Mouse (Mus musculus): ENCODE measurements around the gene Sult2b1. TPM values are rescaled to one million over a fixed set of nuclear protein-coding genes. Genes with fewer than 3 reads are reported as not detected.
A peak's percentile ranks its signal among the peaks of the same experiment; 100 is the strongest.

Sult2b1 gene
- polyA plus RNA-seq, 1 experiment from 2014 or later: 1.7 TPM

DNA sequence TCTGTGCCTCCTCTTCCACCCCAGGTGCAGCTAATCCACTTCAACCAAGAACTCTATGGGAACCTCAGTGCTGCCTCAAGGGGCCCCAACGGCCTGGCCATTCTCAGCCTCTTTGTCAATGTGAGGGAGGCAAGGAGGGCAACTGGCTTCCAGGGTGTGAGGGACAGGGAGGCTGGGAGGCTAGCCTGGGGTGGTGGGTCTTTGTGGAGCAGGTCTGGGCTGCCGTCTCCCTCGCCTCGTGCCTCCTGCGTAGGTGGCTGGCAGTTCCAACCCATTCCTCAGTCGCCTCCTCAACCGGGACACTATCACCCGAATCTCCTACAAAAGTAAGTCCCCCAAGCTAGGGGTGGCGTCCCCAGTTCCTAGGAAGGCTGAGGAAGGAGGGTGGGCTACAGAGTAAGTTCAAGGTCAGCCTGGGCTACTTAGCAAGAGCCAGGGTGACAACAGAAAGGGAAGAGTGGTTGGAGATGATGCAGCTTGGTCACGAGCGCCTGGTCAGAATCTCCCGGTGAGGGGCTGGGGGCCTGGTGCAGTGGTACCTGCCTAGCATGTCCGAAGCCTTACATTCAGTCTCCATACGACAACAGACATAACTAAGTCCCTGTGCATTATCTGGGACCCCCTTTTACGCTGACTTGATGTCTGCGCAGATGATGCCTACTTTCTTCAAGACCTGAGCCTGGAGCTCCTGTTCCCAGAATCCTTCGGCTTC is 81.5 kb downstream of the Sult2b1 start:
- Histone ChIP-seq H3K27ac (replicated peaks) (peak overlapping the region; percentile 88), H3K9me3 (no peaks in the 10 kb centered on the region), H3K4me1 (peaks cover 74% of the 10 kb centered on the region), H3K27me3 (replicated peaks; ENCODE audit: low read depth, poor library complexity, severe bottlenecking) (peaks cover 44% of the 10 kb centered on the region), H3K4me3 (peak overlapping the region; percentile 76), H3K36me3 (replicated peaks) (no peaks in the 10 kb centered on the region)
- WGBS: 90% methylated on average over 17 of the region's 17 CpGs
- DNase-seq (ENCODE audit: low spot score): no peak

DNA sequence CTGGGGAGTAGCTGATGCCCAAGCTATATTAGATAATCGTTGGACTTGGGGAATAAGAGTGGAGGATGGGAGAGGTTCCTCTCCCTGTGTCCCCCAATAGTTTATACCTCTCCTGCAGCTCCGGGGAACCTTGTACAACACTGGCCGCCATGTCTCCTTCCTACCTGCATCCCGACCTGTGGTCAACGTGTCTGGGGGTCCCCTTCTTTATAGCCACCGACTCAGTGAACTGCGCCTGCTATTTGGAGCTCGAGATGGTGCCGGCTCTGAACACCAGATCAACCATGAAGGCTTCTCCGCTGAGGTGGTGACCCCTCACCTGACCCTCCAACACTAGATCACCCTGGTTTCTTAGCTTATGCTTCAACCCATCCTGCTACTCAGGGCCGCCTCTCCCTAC is 82.2 kb downstream of the Sult2b1 start:
- peaks cover 67% of the 10 kb centered on the region for H3K4me1 ChIP-seq
- DNase-seq (ENCODE audit: low spot score): no peak
- H3K9me3 ChIP-seq: no peaks in the 10 kb centered on the region
- no peak overlapping the region for H3K27ac ChIP-seq (replicated peaks)
- 94% methylated on average over 11 of the region's 11 CpGs for WGBS
- H3K36me3 ChIP-seq (replicated peaks): no peaks in the 10 kb centered on the region
- peaks cover 46% of the 10 kb centered on the region for H3K27me3 ChIP-seq (replicated peaks; ENCODE audit: low read depth, poor library complexity, severe bottlenecking)
- peak overlapping the region; percentile 76; the same call in 1 of the 2 replicates for H3K4me3 ChIP-seq

DNA sequence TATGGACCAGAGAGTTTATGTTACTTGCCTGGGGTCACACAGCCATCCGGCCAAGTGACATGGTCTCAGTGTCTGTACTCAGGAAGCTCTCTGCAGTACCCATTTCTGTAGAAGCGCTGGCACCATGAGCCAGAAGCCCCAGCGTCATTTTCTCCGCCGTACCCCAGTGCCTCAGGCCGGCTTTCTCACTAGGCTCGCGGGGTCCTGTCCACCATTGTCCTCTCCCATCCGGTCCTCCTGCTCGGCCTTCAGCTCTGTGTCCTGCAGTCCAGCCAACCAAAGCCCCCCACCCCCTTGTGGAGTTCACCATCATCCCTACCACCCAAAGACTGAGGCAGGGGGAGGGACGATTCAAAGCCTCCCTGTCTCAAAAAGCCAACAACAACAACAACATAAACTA is 82.9 kb downstream of the Sult2b1 start:
- Histone ChIP-seq H3K9me3 (no peaks in the 10 kb centered on the region), H3K27ac (replicated peaks) (no peak overlapping the region), H3K4me1 (peaks cover 60% of the 10 kb centered on the region), H3K27me3 (replicated peaks; ENCODE audit: low read depth, poor library complexity, severe bottlenecking) (peaks cover 46% of the 10 kb centered on the region), H3K4me3 (peak overlapping the region; percentile 59; the same call in 1 of the 2 replicates), H3K36me3 (replicated peaks) (no peaks in the 10 kb centered on the region)
- WGBS: 86% methylated on average over 11 of the region's 11 CpGs
- no peak for DNase-seq (ENCODE audit: low spot score)

GRCm38 (mm10) chr7:45701072-45701471 is 83.4 kb downstream of the Sult2b1 start:
- H3K4me3 ChIP-seq: peak overlapping the region; percentile 59
- 32% methylated on average over 11 of the region's 11 CpGs for WGBS
- peak overlapping the region; percentile 32; the same call in 1 of the 2 replicates for H3K27ac ChIP-seq (replicated peaks)
- H3K27me3 ChIP-seq (replicated peaks; ENCODE audit: low read depth, poor library complexity, severe bottlenecking): peaks cover 46% of the 10 kb centered on the region
- no peak for DNase-seq (ENCODE audit: low spot score)
- H3K4me1 ChIP-seq: peaks cover 55% of the 10 kb centered on the region
- H3K36me3 ChIP-seq (replicated peaks): no peaks in the 10 kb centered on the region
- H3K9me3 ChIP-seq: no peaks in the 10 kb centered on the region

- WGBS: 1% methylated on average over 20 of the region's 20 CpGs
- no peaks in the 10 kb centered on the region for H3K36me3 ChIP-seq (replicated peaks)
- peaks cover 52% of the 10 kb centered on the region for H3K4me1 ChIP-seq
- H3K27ac ChIP-seq (replicated peaks): peak overlapping the region; percentile 48
- peak overlapping the region; percentile 59 for H3K4me3 ChIP-seq
- H3K27me3 ChIP-seq (replicated peaks; ENCODE audit: low read depth, poor library complexity, severe bottlenecking): peaks cover 46% of the 10 kb centered on the region
- peak; percentile 76 for DNase-seq (ENCODE audit: low spot score)
- H3K9me3 ChIP-seq: no peaks in the 10 kb centered on the region
Observed at GRCm38 (mm10) chr7:45700301-45701015, 84.0 kb downstream of the Sult2b1 start.

GRCm38 (mm10) chr7:45699523-45700141 is 84.8 kb downstream of the Sult2b1 start, which contains the start of gene Car11:
Car11 (plus strand) TSS chr7:45699843.
- H3K9me3 ChIP-seq: no peaks in the 10 kb centered on the region
- H3K4me1 ChIP-seq: peaks cover 56% of the 10 kb centered on the region
- peak within 1 kb of the TSS; percentile 48 for H3K27ac ChIP-seq (replicated peaks)
- peak within 1 kb of the TSS; percentile 59 for H3K4me3 ChIP-seq
- no peaks in the 10 kb centered on the region for H3K36me3 ChIP-seq (replicated peaks)
- peak; percentile 45 for DNase-seq (ENCODE audit: low spot score)
- 2% methylated on average over 36 of the region's 36 CpGs for WGBS
- peaks cover 46% of the 10 kb centered on the region for H3K27me3 ChIP-seq (replicated peaks; ENCODE audit: low read depth, poor library complexity, severe bottlenecking)

GRCm38 (mm10) chr7:45697894-45698293 is 86.6 kb downstream of the Sult2b1 start:
- no peak overlapping the region for H3K4me3 ChIP-seq
- H3K27ac ChIP-seq (replicated peaks): no peak overlapping the region
- no peaks in the 10 kb centered on the region for H3K9me3 ChIP-seq
- DNase-seq (ENCODE audit: low spot score): no peak
- peaks cover 46% of the 10 kb centered on the region for H3K27me3 ChIP-seq (replicated peaks; ENCODE audit: low read depth, poor library complexity, severe bottlenecking)
- WGBS: 80% methylated on average over 7 of the region's 7 CpGs
- H3K36me3 ChIP-seq (replicated peaks): no peaks in the 10 kb centered on the region
- peaks cover 52% of the 10 kb centered on the region for H3K4me1 ChIP-seq

- peak; percentile 68 for DNase-seq (ENCODE audit: low spot score)
- Histone ChIP-seq H3K27ac (replicated peaks) (peak overlapping the region; percentile 54; the same call in 1 of the 2 replicates), H3K4me3 (no peak overlapping the region), H3K36me3 (replicated peaks) (no peaks in the 10 kb centered on the region), H3K4me1 (peaks cover 45% of the 10 kb centered on the region), H3K9me3 (no peaks in the 10 kb centered on the region), H3K27me3 (replicated peaks; ENCODE audit: low read depth, poor library complexity, severe bottlenecking) (peaks cover 29% of the 10 kb centered on the region)
- WGBS: 18% methylated on average over 6 of the region's 6 CpGs
Observed at GRCm38 (mm10) chr7:45695098-45695497, 89.4 kb downstream of the Sult2b1 start.

DNA sequence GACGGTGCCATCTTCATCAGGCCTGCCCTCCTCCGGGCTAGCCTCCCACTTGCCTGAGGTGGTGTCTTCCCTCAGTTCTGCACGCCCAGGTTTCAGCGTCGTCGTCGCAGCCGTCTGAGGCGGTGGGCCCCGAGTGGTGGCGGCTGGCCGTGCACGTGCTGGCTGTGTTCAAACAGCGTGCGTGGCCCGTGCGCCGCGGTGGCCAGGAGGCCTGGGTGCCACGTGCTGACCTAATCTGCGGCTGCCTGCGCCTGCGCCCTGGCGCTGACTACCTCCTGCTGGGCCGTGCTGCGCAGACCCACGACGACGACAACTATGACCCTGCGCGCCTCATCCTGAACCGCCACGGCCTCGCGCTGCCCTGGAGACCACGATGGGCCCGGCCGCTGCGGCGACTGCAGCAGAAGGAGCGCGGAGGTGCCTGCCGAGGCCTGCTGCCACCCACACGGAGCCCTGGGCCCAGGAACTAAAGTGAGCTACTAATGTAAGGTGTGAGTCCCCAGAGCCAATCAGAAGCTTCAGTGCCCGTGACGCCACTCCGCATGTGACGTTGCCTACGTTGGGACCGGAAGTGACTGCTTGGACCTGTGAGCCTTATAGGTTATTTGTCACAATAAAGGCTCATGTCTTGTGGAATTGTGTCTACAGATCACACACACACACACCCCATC is 90.4 kb downstream of the Sult2b1 start, which contains the start of gene Sec1:
Sec1 (minus strand) TSS at position 482 of the 671 bp plus-strand sequence.
- DNase-seq (ENCODE audit: low spot score): no peak
- Histone ChIP-seq H3K9me3 (no peaks in the 10 kb centered on the region), H3K27me3 (replicated peaks; ENCODE audit: low read depth, poor library complexity, severe bottlenecking) (peaks cover 19% of the 10 kb centered on the region), H3K4me3 (no peak within 1 kb of the TSS), H3K4me1 (peaks cover 45% of the 10 kb centered on the region), H3K27ac (replicated peaks) (peak within 1 kb of the TSS; percentile 54), H3K36me3 (replicated peaks) (no peaks in the 10 kb centered on the region)
- WGBS: 88% methylated on average over 50 of the region's 50 CpGs

DNA sequence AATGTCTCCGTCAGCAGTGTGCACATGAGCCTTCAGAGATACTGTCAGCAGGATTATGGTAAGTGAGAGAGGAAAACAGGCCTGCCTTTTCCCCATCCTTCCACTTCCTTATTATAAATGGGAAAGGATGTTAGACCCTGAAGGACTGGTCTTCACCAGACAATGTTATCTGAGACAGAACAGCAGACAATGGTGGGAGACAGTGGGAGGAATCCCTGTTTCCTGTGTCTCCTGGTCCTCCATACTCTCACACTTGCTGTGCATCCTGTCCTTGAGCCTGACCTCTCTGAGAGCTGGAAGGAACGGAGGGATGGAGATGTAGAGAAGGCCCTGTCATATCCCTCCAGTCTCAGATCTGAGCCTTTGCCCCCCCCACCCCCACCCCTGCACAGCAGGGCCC is 92.1 kb downstream of the Sult2b1 start:
- H3K9me3 ChIP-seq: no peaks in the 10 kb centered on the region
- H3K27me3 ChIP-seq (replicated peaks; ENCODE audit: low read depth, poor library complexity, severe bottlenecking): 0 out of 2 replicates have a peak, but pooled peaks cover 6% of the 10 kb centered on the region
- no peaks in the 10 kb centered on the region for H3K36me3 ChIP-seq (replicated peaks)
- H3K27ac ChIP-seq (replicated peaks): 0 out of 2 replicates have a peak overlapping the region, but pooled peaks have one; percentile 44
- peaks cover 49% of the 10 kb centered on the region for H3K4me1 ChIP-seq
- DNase-seq (ENCODE audit: low spot score): no peak
- H3K4me3 ChIP-seq: no peak overlapping the region
- 87% methylated on average over 2 of the region's 2 CpGs for WGBS

- H3K27ac ChIP-seq (replicated peaks): 0 out of 2 replicates have a peak overlapping the region, but pooled peaks have one; percentile 26
- peaks cover 14% of the 10 kb centered on the region; the same call in 1 of the 2 replicates for H3K27me3 ChIP-seq (replicated peaks; ENCODE audit: low read depth, poor library complexity, severe bottlenecking)
- WGBS: 75% methylated on average over 11 of the region's 11 CpGs
- H3K36me3 ChIP-seq (replicated peaks): no peaks in the 10 kb centered on the region
- peaks cover 64% of the 10 kb centered on the region for H3K4me1 ChIP-seq
- H3K9me3 ChIP-seq: no peaks in the 10 kb centered on the region
- H3K4me3 ChIP-seq: no peak overlapping the region
- no peak for DNase-seq (ENCODE audit: low spot score)
Observed at GRCm38 (mm10) chr7:45689800-45690199, 94.7 kb downstream of the Sult2b1 start.

- H3K27me3 ChIP-seq (replicated peaks; ENCODE audit: low read depth, poor library complexity, severe bottlenecking): peaks cover 18% of the 10 kb centered on the region; the same call in 1 of the 2 replicates
- peaks cover 63% of the 10 kb centered on the region for H3K4me1 ChIP-seq
- no peak for DNase-seq (ENCODE audit: low spot score)
- H3K36me3 ChIP-seq (replicated peaks): no peaks in the 10 kb centered on the region
- H3K9me3 ChIP-seq: no peaks in the 10 kb centered on the region
- H3K4me3 ChIP-seq: no peak overlapping the region
- peak overlapping the region; percentile 27; the same call in 1 of the 2 replicates for H3K27ac ChIP-seq (replicated peaks)
- WGBS: 64% methylated on average over 6 of the region's 6 CpGs
Observed at GRCm38 (mm10) chr7:45689099-45689498, 95.4 kb downstream of the Sult2b1 start.
